Mouse (Mus musculus): ENCODE measurements around the gene Ppp6r3.
"Not testable (repeated sequence)": the region's sequence is repeated elsewhere in the genome, so short reads cannot be mapped to it uniquely, and the experiment has no call there.

DNA sequence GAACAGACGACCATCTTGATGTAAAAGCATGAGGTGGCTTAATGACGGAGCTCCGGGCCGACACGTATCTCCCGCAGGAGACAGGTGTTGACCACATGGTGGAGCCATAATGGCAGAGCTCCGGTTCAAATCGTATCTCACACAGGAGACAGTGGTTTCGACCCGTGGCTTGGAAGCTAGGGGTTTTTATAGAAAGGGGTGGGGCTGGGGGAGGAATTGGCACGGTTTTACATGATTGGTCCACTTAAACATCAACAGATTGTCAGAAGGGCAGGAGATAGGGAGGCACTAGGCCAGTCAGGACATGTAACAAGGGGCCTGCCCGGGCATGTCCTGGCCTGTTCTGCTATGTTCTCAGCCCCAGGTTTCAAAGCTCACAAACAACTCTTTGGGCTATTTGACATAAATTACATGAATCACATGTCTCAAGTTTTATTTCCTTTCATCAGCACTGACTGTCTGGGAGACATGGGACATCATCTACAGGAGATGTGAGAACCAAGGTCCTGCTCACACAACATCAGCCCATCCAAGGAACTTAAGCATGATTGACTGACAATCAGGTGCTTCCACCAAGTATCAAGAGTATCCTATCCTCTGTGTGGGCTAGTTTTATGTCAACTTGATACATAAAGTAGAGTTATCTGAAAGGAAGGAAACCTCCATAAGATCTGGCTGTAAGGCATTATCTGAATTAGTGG, 42.1 kb downstream of the Ppp6r3 start:
- not testable (repeated sequence) for TF ChIP-seq CTCF (IDR thresholded peaks at IDR 0.05; ENCODE audit: low read depth, low read length); GATA1 (IDR thresholded peaks at IDR 0.05; ENCODE audit: borderline replicate concordance, low read length); TAL1 (conservative IDR thresholded peaks at IDR 0.05; ENCODE audit: low read depth, low read length)

All from G1E (cell line).